Comparison of ENCODE assay signal across 10 mouse cellular contexts in genomic region chr6:97740851-97741201, GRCm38 (mm10).
DNase-seq lines count a peak whose midpoint lies in the region; ATAC-seq and TF ChIP-seq lines count a peak whose summit lies in the region.
"Had no signal": no experiment of that assay in that cellular context is flagged by ENCODE, and none has a peak within 500 bp of the region (broad histone marks: within the 10 kb centered on the region; RNA-seq: fewer than 3 reads in every experiment).

No protein-coding gene starts in this region.

- H3K36me3 ChIP-seq in hindbrain, embryonic 10.5 days = no peaks in the 10 kb centered on the region
- H3K36me3 ChIP-seq in midbrain, embryonic 10.5 days = no peaks in the 10 kb centered on the region
- H3K36me3 ChIP-seq: forebrain, embryonic 15.5 days had no signal

- no peak for TF ChIP-seq CTCF in gastrocnemius, adult 2 months (IDR thresholded peaks at IDR 0.05)

- no peak for DNase-seq in gastrocnemius, adult 2 months
- no peak for DNase-seq in gastrocnemius, postnatal 25 days
- DNase-seq in ZHBTc4 (ENCODE audit: low read depth, low spot score) = peak; percentile 56
- DNase-seq in hindbrain, embryonic 10.5 days (ENCODE audit: low spot score) = peak; percentile 40
- peak; percentile 67 for DNase-seq in midbrain, embryonic 10.5 days (ENCODE audit: low spot score)
- DNase-seq in right cerebral cortex, postnatal 4 days = no peak
- no peak for DNase-seq in c-Kit-positive CD71-positive TER-119-positive erythroid progenitor cells, embryonic 14.5 days (ENCODE audit: low spot score)
- DNase-seq: cerebellum, adult 11-12 months had no signal

- H3K4me3 ChIP-seq in gastrocnemius, adult 2 months = peak overlapping the region; percentile 32
- H3K4me3 ChIP-seq in hindbrain, embryonic 10.5 days = 0 out of 2 replicates have a peak overlapping the region, but pooled peaks have one; percentile 6
- H3K4me3 ChIP-seq in midbrain, embryonic 10.5 days = no peak overlapping the region
- H3K4me3 ChIP-seq: forebrain, embryonic 15.5 days had no signal

- intact Hi-C loops in gastrocnemius, adult 2 months (cut with DNase I) = loop anchor here (2.0 to 5.0 kb wide), 3 partner anchors 212 to 489 kb away; partner anchors contain the start of gene Lmod3

- H3K27me3 ChIP-seq in hindbrain, embryonic 10.5 days (ENCODE audit: insufficient read depth, poor library complexity, severe bottlenecking) = peaks cover 33% of the 10 kb centered on the region
- peaks cover 28% of the 10 kb centered on the region for H3K27me3 ChIP-seq in midbrain, embryonic 10.5 days (ENCODE audit: low read depth, poor library complexity, severe bottlenecking)
- H3K27me3 ChIP-seq: forebrain, embryonic 15.5 days had no signal

- no peaks in the 10 kb centered on the region for H3K9me3 ChIP-seq in hindbrain, embryonic 10.5 days
- H3K9me3 ChIP-seq in midbrain, embryonic 10.5 days (replicated peaks) = no peaks in the 10 kb centered on the region
- H3K9me3 ChIP-seq: forebrain, embryonic 15.5 days had no signal

- 54% methylated on average over 11 of the region's 11 CpGs for WGBS in hindbrain, embryonic 10.5 days
- 53% methylated on average over 11 of the region's 11 CpGs for WGBS in midbrain, embryonic 10.5 days

- peaks cover 13% of the 10 kb centered on the region for H3K4me1 ChIP-seq in hindbrain, embryonic 10.5 days (replicated peaks)
- H3K4me1 ChIP-seq in midbrain, embryonic 10.5 days = peaks cover 19% of the 10 kb centered on the region

- no peak overlapping the region for H3K27ac ChIP-seq in gastrocnemius, adult 2 months
- H3K27ac ChIP-seq in hindbrain, embryonic 10.5 days = peak overlapping the region; percentile 17; the same call in 1 of the 2 replicates
- peak overlapping the region; percentile 47 for H3K27ac ChIP-seq in midbrain, embryonic 10.5 days (replicated peaks)
- H3K27ac ChIP-seq: forebrain, embryonic 15.5 days had no signal

- ATAC-seq in megakaryocyte, adult 5-6 weeks (ENCODE audit: poor library complexity, severe bottlenecking) = no peak
- ATAC-seq: forebrain, embryonic 15.5 days had no signal

Comparison
In these comparisons a context has a peak if more than half of its experiments do, and no peak if none do; other contexts are left out.
1. DNase-seq: peak in ZHBTc4 (single experiment), hindbrain, embryonic 10.5 days (single experiment) and midbrain, embryonic 10.5 days (single experiment); none in gastrocnemius, adult 2 months (single experiment), gastrocnemius, postnatal 25 days (single experiment), right cerebral cortex, postnatal 4 days (single experiment) and c-Kit-positive CD71-positive TER-119-positive erythroid progenitor cells, embryonic 14.5 days (single experiment).